Mouse (Mus musculus) midbrain, embryonic 13.5 days (tissue): ENCODE data around the gene Clns1a. TPM values are rescaled to one million over a fixed set of nuclear protein-coding genes. Genes with fewer than 3 reads are reported as not detected.

Source experiments
- ATAC-seq: fragments of 200-750 bp; cut with Nextera tagmentation; 2 replicates; pipeline ENCODE4 v1.8.0; 2017; ENCODE audit warnings: mild to moderate bottlenecking, moderate TSS enrichment, moderate library complexity
- H3K27ac ChIP-seq: fragments of 300-500 bp; sonication (generic); 2 replicates; pipeline ENCODE4 v1.5.1; 2015; ENCODE audit warnings: inconsistent platforms, mild to moderate bottlenecking, moderate library complexity
- H3K27me3 ChIP-seq: fragments of 300-500 bp; sonication (generic); 2 replicates; pipeline ENCODE4 v1.6.1; 2015; ENCODE audit warnings: mild to moderate bottlenecking, inconsistent platforms
- H3K36me3 ChIP-seq: fragments of 300-500 bp; sonication (generic); 2 replicates; pipeline ENCODE4 v1.6.1; 2015; ENCODE audit warnings: mild to moderate bottlenecking, inconsistent platforms
- H3K4me1 ChIP-seq: fragments of 300-500 bp; sonication (generic); replicated peaks from 2 replicates; pipeline ENCODE4 v1.6.1; 2015; ENCODE audit warnings: inconsistent platforms
- H3K4me2 ChIP-seq: fragments of 300-500 bp; sonication (generic); replicated peaks from 2 replicates; pipeline ENCODE4 v1.6.1; 2015; ENCODE audit warnings: moderate library complexity, mild to moderate bottlenecking, inconsistent platforms
- H3K4me3 ChIP-seq: fragments of 300-500 bp; sonication (generic); replicated peaks from 2 replicates; pipeline ENCODE4 v1.5.1; 2015; ENCODE audit warnings: mild to moderate bottlenecking, inconsistent platforms
- H3K9ac ChIP-seq: fragments of 300-500 bp; sonication (generic); replicated peaks from 2 replicates; pipeline ENCODE4 v1.6.1; 2015; ENCODE audit warnings: mild to moderate bottlenecking, inconsistent platforms
- H3K9me3 ChIP-seq: fragments of 300-500 bp; sonication (generic); 2 replicates; pipeline ENCODE4 v1.6.1; 2016; ENCODE audit warnings: mild to moderate bottlenecking, inconsistent platforms
- WGBS: fragments of 180-500 bp; shearing (Covaris S2); methylation state at CpG from one replicate; pipeline ENCODE4 v1.1.7; 2015; 5-methylcytosine and 5-hydroxymethylcytosine counted together
- polyA plus RNA-seq: library from polyadenylated mRNA; unstranded; fragments of >200 nt; fragmentation: Nextera tagmentation; extraction: Ambion mirVana; gene quantifications from 2 replicates; pipeline ENCODE4 v1.2.1, GENCODE M21; 2015

Gene Clns1a
- 194 and 201 TPM in 2 replicates for polyA plus RNA-seq

GRCm38 (mm10) chr7:97696506-97697254 lies at the start of gene Clns1a:
Gene Clns1a, plus strand, starts transcription at chr7:97696634.
- WGBS, result under 1% methylated on average over 63 of the region's 63 CpGs
- Histone ChIP-seq H3K9ac (peak within 1 kb of the TSS; percentile 94), H3K4me1 (peaks cover 25% of the 10 kb centered on the region), H3K36me3 (peaks cover 19% of the 10 kb centered on the region), H3K27me3 (no peaks in the 10 kb centered on the region), H3K4me3 (peak within 1 kb of the TSS; percentile 99), H3K27ac (peak within 1 kb of the TSS; percentile 86), H3K9me3 (peaks cover 8% of the 10 kb centered on the region; the same call in 1 of the 2 replicates), H3K4me2 (peak within 1 kb of the TSS; percentile 89)
- ATAC-seq, result peak; percentile 99

DNA sequence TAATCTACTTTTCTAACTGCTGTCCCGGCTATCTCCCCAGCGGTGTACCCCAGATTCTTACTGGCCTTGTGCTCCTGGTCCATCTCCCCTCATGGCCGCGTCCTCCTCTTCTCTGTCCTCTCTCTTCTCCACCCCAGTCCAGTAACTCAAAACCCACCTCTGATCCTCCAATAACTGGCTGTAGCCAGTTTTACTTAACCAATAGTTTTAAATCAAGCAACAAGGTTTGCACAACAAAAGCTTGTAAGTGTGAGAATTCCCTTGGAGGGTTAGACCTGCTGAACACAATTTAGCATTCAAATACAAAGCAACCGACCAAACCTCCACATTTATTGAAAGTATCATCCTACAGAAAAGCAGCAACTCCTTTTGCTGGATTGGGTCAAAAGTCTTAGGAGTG lies 48.8 kb upstream of the Clns1a start:
- 88% methylated on average over 5 of the region's 5 CpGs for WGBS
- Histone ChIP-seq H3K9ac (no peak overlapping the region), H3K4me3 (no peak overlapping the region), H3K36me3 (no peaks in the 10 kb centered on the region), H3K4me1 (no peaks in the 10 kb centered on the region), H3K9me3 (no peaks in the 10 kb centered on the region), H3K4me2 (no peak overlapping the region), H3K27me3 (no peaks in the 10 kb centered on the region), H3K27ac (no peak overlapping the region)
- no peak for ATAC-seq

- H3K4me3 ChIP-seq, result no peak overlapping the region
- H3K4me2 ChIP-seq, result no peak overlapping the region
- H3K4me1 ChIP-seq, result no peaks in the 10 kb centered on the region
- no peaks in the 10 kb centered on the region for H3K27me3 ChIP-seq
- no peak for ATAC-seq
- H3K9ac ChIP-seq, result no peak overlapping the region
- no peak overlapping the region for H3K27ac ChIP-seq
- WGBS, result 90% methylated on average over 4 of the region's 4 CpGs
- H3K36me3 ChIP-seq, result peaks cover 13% of the 10 kb centered on the region
- no peaks in the 10 kb centered on the region for H3K9me3 ChIP-seq
Observed at GRCm38 (mm10) chr7:97650729-97651128, 45.7 kb upstream of the Clns1a start.

GRCm38 (mm10) chr7:97656144-97656543 lies 40.3 kb upstream of the Clns1a start:
- no peak overlapping the region for H3K4me3 ChIP-seq
- H3K27me3 ChIP-seq, result no peaks in the 10 kb centered on the region
- 93% methylated on average over 6 of the region's 6 CpGs for WGBS
- no peak overlapping the region for H3K9ac ChIP-seq
- H3K4me2 ChIP-seq, result no peak overlapping the region
- no peaks in the 10 kb centered on the region for H3K4me1 ChIP-seq
- peaks cover 28% of the 10 kb centered on the region for H3K36me3 ChIP-seq
- no peak overlapping the region for H3K27ac ChIP-seq
- no peaks in the 10 kb centered on the region for H3K9me3 ChIP-seq
- ATAC-seq, result no peak

DNA sequence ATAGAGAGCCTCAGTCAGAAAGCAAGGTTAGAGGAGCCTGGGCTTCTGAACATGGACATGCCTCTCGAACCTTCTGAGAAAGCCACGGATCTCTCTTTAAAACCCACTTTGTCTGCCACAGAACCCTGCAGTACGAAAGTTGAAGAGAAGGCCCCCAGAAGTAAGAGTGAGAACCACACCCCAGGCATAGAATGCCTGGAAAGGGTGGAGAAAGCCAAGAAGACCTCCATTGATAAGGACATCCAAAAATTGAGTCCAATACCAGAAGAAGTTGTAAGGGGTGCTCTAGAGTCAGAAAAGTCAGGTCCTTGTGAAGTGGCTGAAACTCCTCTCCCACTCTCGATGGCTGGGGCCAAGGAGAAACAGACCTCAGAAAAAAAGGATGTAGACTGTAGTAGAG lies 34.8 kb upstream of the Clns1a start:
- H3K4me1 ChIP-seq, result no peaks in the 10 kb centered on the region
- no peak overlapping the region for H3K4me3 ChIP-seq
- no peak overlapping the region for H3K27ac ChIP-seq
- H3K4me2 ChIP-seq, result no peak overlapping the region
- no peak for ATAC-seq
- H3K27me3 ChIP-seq, result no peaks in the 10 kb centered on the region
- H3K9me3 ChIP-seq, result no peaks in the 10 kb centered on the region
- peaks cover 45% of the 10 kb centered on the region for H3K36me3 ChIP-seq
- H3K9ac ChIP-seq, result no peak overlapping the region
- 95% methylated on average over 4 of the region's 4 CpGs for WGBS

DNA sequence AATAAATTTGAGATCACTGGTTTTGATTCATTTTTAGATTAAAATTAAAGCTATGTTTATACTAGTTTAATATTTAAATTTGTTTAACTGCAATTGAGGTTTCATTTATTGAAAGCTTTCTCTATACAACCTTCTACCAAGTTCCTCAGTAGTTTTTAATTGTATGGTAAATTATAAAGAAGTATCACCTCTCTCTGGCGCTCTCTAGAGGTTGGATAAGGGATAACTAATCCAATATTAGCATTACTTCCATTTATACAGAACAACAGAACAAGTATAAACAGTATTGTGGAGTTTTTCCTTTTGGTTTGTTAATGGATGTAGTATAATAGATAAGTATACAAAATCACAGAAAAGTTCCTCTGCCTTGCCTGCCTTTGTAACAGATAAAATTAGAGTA lies 17.2 kb upstream of the Clns1a start:
- H3K4me1 ChIP-seq, result no peaks in the 10 kb centered on the region
- H3K27ac ChIP-seq, result no peak overlapping the region
- no peak for ATAC-seq
- no peak overlapping the region for H3K9ac ChIP-seq
- H3K36me3 ChIP-seq, result peaks cover 59% of the 10 kb centered on the region
- H3K4me2 ChIP-seq, result no peak overlapping the region
- no peak overlapping the region for H3K4me3 ChIP-seq
- WGBS, result 17% methylated on average over 1 of the region's 1 CpGs
- no peaks in the 10 kb centered on the region for H3K27me3 ChIP-seq
- no peaks in the 10 kb centered on the region for H3K9me3 ChIP-seq

- Histone ChIP-seq H3K36me3 (peaks cover 34% of the 10 kb centered on the region), H3K9ac (no peak overlapping the region), H3K9me3 (no peaks in the 10 kb centered on the region), H3K4me3 (no peak overlapping the region), H3K4me2 (no peak overlapping the region), H3K4me1 (no peaks in the 10 kb centered on the region), H3K27me3 (no peaks in the 10 kb centered on the region), H3K27ac (no peak overlapping the region)
- ATAC-seq, result no peak
- WGBS, result 94% methylated on average over 2 of the region's 2 CpGs
Observed at GRCm38 (mm10) chr7:97687831-97688230, 8.6 kb upstream of the Clns1a start.

GRCm38 (mm10) chr7:97695441-97695840 lies 993 bp upstream of the Clns1a start:
- no peaks in the 10 kb centered on the region for H3K27me3 ChIP-seq
- H3K27ac ChIP-seq, result no peak overlapping the region
- H3K9ac ChIP-seq, result no peak overlapping the region
- peak overlapping the region; percentile 89 for H3K4me2 ChIP-seq
- ATAC-seq, result no peak
- 0 out of 2 replicates have a peak overlapping the region, but pooled peaks have one; percentile 99 for H3K4me3 ChIP-seq
- H3K9me3 ChIP-seq, result peaks cover 8% of the 10 kb centered on the region; the same call in 1 of the 2 replicates
- H3K4me1 ChIP-seq, result peaks cover 25% of the 10 kb centered on the region
- peaks cover 19% of the 10 kb centered on the region for H3K36me3 ChIP-seq
- 100% methylated on average over 1 of the region's 1 CpGs for WGBS

DNA sequence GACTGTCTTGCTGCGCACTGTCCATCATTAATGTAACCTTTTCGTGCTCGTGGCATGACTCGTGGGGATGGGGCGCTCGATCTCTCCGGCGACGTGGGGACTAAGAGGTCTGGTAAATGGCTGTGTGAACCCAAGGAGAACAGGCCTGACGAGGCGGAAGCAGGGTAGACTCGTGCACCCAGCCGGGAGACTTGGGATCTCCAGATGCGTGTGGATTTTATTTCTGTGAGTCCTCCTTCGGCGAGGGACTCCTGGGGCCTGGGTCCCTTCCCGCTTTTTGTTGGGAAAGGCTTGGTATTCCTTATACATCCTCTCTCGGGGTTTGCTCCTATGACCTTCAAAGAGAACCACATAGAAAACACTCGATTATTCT lies 315 bp upstream of the Clns1a start:
- Histone ChIP-seq H3K9me3 (peaks cover 8% of the 10 kb centered on the region; the same call in 1 of the 2 replicates), H3K27ac (peak overlapping the region; percentile 86), H3K4me1 (peaks cover 25% of the 10 kb centered on the region), H3K9ac (peak overlapping the region; percentile 94), H3K4me2 (peak overlapping the region; percentile 89), H3K36me3 (peaks cover 19% of the 10 kb centered on the region), H3K27me3 (no peaks in the 10 kb centered on the region), H3K4me3 (peak overlapping the region; percentile 99)
- WGBS, result 39% methylated on average over 19 of the region's 19 CpGs
- peak; percentile 85 for ATAC-seq

GRCm38 (mm10) chr7:97700173-97700572 lies 3.7 kb downstream of the Clns1a start:
- Histone ChIP-seq H3K4me2 (no peak overlapping the region), H3K9me3 (peaks cover 8% of the 10 kb centered on the region; the same call in 1 of the 2 replicates), H3K36me3 (peaks cover 19% of the 10 kb centered on the region), H3K4me1 (peaks cover 25% of the 10 kb centered on the region), H3K27ac (no peak overlapping the region), H3K27me3 (no peaks in the 10 kb centered on the region), H3K9ac (no peak overlapping the region), H3K4me3 (no peak overlapping the region)
- no peak for ATAC-seq
- WGBS, result 95% methylated on average over 4 of the region's 4 CpGs

DNA sequence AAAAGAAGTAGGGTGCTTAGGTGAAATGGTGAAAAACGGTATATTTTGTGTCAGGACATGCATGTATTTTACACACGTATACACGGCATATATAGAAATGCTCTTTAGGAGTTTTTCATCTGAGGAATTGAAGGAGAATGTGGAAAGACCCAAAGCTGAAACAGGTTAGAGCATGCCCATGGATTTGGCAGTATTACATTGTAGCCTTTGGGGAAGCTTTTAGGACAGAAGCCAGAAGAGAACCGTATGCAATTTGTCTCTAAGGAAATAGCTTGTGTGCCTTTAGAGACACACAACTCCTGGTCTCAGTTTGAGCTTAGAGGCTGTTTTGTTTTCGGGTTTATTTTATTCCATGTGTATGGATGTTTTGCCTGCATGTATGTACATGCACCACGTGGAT lies 4.7 kb downstream of the Clns1a start:
- H3K27me3 ChIP-seq, result no peaks in the 10 kb centered on the region
- H3K36me3 ChIP-seq, result peaks cover 19% of the 10 kb centered on the region
- peaks cover 8% of the 10 kb centered on the region; the same call in 1 of the 2 replicates for H3K9me3 ChIP-seq
- H3K4me3 ChIP-seq, result no peak overlapping the region
- no peak overlapping the region for H3K9ac ChIP-seq
- H3K4me2 ChIP-seq, result no peak overlapping the region
- ATAC-seq, result no peak
- no peak overlapping the region for H3K27ac ChIP-seq
- H3K4me1 ChIP-seq, result peaks cover 15% of the 10 kb centered on the region
- 91% methylated on average over 6 of the region's 6 CpGs for WGBS

DNA sequence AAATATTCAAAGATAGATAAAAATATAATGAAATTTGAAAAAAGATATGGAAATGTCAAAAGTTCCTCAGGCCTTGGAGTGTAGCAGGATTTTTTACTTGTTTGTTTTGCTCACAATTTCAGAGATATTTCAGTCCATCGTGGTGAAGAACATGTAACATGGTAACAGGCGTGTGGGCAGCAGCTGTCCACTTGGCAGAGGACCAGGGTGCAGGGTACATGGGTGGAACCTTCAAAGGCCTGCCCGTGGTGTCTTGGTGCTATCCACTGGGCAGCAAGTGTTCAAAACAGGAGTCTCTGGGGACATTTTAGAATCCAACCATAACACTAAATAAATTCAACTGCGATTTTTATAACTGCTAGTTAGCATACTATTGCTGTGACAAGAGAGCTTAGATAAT lies 10.7 kb downstream of the Clns1a start:
- Histone ChIP-seq H3K36me3 (peaks cover 6% of the 10 kb centered on the region), H3K27me3 (no peaks in the 10 kb centered on the region), H3K9me3 (no peaks in the 10 kb centered on the region), H3K4me1 (no peaks in the 10 kb centered on the region; the same call in 1 of the 2 replicates), H3K27ac (no peak overlapping the region), H3K9ac (no peak overlapping the region), H3K4me3 (no peak overlapping the region), H3K4me2 (no peak overlapping the region)
- WGBS, result 91% methylated on average over 4 of the region's 4 CpGs
- no peak for ATAC-seq
